Mouse (Mus musculus): Measurements from ENCODE around the gene Dhx16. TPM values are rescaled to one million over a fixed set of nuclear protein-coding genes. Genes with fewer than 3 reads are reported as not detected.

Dhx16 gene
- polyA plus RNA-seq, 1 experiment = 80.6 TPM

DNA sequence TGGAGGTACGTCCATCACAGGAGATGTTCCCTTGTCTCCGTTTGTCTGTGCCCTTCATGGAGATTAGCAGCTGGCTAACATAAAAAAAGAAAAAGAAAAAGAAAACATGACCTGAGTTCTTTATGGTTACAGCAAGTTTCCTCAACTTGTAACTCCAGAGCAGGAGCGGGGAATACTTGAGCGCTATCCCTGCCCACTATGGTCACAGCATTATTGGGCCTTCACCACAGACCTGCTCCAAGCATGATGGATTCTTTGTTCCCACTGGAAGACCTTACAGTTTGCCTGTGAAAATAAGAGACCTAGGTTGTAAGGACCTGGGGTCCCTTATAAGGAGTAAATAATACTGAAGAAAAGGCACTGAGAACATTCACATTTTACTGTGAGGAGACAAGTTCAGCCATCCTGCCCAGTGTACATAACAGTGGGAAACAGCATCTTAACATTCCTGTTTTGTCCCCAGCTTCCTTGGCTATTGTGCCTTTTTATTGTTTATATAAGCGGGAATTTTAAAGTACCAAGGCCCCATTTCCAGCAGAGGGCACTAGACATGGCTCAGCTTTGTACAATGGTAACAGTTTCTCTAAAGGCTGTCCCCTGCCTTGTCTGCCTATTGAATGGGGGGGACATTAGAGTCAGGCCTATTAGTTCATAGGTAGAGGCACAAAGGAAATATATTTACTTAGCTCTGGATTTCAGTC lies 41.4 kb downstream of the Dhx16 start:
- no peak for TF ChIP-seq GATA1 (IDR thresholded peaks at IDR 0.05; ENCODE audit: low read length)

GRCm38 (mm10) chr17:35921710-35922109 lies 42.1 kb downstream of the Dhx16 start:
- TF ChIP-seq GATA1 (IDR thresholded peaks at IDR 0.05; ENCODE audit: low read length) = no peak

DNA sequence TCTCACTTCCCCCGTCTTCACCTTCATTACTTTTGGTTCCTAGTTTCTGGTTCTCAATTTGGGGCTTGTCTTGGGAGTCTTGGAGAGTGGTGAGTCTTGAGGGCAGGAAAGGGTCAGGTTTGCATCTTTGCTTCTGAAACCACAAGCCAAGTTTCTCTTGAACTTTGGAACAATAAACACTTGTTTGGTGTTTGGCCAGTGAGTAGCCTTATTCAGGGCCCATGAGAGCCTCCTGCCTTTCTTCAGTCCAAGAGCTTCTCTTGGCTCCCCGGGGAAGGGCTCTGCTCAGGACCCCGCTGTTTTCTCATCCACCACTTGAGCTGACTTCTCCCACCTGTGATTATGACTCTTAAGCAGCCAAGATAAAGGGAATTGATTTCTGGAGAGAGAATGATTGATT lies 42.9 kb downstream of the Dhx16 start:
- no peak for TF ChIP-seq GATA1 (IDR thresholded peaks at IDR 0.05; ENCODE audit: low read length)

DNA sequence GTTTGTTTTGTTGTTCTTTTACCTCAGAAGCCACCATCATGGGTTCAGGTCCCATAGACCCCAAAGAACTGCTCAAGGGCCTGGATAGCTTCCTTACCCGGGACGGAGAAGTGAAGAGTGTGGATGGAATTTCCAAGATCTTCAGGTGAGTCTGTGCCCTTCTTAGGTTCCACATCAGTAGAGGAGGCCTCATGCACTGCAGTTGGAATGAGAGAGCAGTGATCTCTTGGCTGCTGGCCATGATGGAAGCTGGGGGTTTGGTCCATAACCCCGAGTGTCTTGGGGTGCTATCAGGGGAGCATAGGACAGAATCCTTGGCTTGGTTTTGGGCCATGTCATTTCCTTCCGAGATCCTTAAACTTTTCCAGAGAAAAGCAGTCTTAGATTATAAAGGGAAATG lies 43.7 kb downstream of the Dhx16 start:
- TF ChIP-seq GATA1 (IDR thresholded peaks at IDR 0.05; ENCODE audit: low read length) = no peak

- TF ChIP-seq GATA1 (IDR thresholded peaks at IDR 0.05; ENCODE audit: low read length) = peak; percentile 95
These were observed 47.9 kb downstream of the Dhx16 start for GRCm38 (mm10) chr17:35927471-35927870.

GRCm38 (mm10) chr17:35929534-35929933 lies 49.9 kb downstream of the Dhx16 start:
- no peak for TF ChIP-seq GATA1 (IDR thresholded peaks at IDR 0.05; ENCODE audit: low read length)

DNA sequence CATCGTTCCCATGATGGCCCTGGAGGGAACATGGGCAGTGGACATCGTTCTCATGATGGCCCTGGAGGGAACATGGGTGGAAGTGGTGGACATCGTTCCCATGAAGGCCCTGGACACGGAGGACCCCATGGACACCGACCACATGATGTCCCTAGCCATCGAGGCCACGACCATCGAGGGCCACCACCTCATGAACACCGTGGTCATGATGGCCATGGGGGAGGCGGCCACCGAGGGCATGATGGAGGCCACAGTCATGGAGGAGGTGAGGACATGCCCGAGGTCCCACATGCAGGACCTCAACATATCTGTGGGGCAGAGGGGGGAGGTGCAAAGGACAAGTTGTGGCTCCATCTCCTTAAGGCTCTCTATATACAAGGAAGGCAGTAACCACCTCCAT lies 51.0 kb downstream of the Dhx16 start:
- no peak for TF ChIP-seq GATA1 (IDR thresholded peaks at IDR 0.05; ENCODE audit: low read length)

- TF ChIP-seq GATA1 (IDR thresholded peaks at IDR 0.05; ENCODE audit: low read length) = no peak
These were observed 53.0 kb downstream of the Dhx16 start for GRCm38 (mm10) chr17:35932608-35933007.

GRCm38 (mm10) chr17:35937700-35938348 lies 58.2 kb downstream of the Dhx16 start:
- no peak for TF ChIP-seq GATA1 (IDR thresholded peaks at IDR 0.05; ENCODE audit: low read length)

DNA sequence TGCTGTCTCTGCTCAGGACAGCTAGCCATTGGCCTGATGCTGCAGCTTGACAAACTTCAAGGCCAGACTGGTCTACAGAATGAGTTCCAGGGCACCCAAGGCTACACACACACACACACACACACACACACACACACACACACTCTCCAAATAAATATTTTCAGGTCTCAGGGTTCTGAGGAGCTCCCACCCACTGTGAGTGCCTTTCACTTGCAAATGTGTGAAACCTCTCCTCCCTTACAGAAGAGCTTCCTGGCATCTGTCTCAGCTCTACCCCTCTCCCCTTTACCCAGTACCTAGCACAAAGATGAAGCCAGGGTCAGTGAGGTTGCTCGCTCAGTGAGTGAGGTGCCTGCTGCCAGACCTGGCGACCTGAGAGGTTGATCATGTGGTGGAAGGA lies 59.5 kb downstream of the Dhx16 start:
- TF ChIP-seq GATA1 (IDR thresholded peaks at IDR 0.05; ENCODE audit: low read length) = no peak

DNA sequence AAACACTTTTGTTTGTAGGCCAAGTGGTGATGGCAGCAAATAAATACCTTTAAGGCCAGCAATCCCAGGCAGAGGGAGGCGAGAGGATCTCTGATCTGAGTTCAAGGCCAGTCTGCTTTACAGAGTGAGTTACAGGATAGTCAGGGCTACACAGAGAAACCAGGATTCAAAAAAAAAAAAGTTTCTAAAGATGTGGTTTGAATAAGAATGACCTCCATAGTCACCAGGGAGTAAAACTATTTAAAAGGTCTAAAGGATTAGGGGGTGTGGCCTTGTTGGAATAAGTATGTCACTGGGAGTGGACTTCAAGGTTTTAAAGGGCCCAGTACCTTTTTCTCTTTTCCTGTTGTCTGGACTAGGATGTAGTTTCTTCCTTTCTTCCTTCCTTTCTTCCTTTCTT lies 60.3 kb downstream of the Dhx16 start:
- TF ChIP-seq GATA1 (IDR thresholded peaks at IDR 0.05; ENCODE audit: low read length) = no peak

Other genes with a start within 250 kb of the Dhx16 start
- gene Mucl3, start 236.1 kb upstream of the Dhx16 start, polyA plus RNA-seq (2012) = not detected in 2 replicates
- 100 and 135 TPM in 2 replicates for gene Vars2, start 212.2 kb upstream of the Dhx16 start, polyA plus RNA-seq (2012)
- gene Gtf2h4, start 206.1 kb upstream of the Dhx16 start, polyA plus RNA-seq (2012) = 20.1 and 28.1 TPM in 2 replicates
- 0.02 and 0.03 TPM in 2 replicates for gene Ddr1, start 175.2 kb upstream of the Dhx16 start, polyA plus RNA-seq (2012)
- 33.3 and 33.4 TPM in 2 replicates for gene Ier3, start 58.1 kb upstream of the Dhx16 start, polyA plus RNA-seq (2012)
- gene Flot1, start 56.6 kb upstream of the Dhx16 start, polyA plus RNA-seq (2012) = 85.3 and 87.0 TPM in 2 replicates
- 178 and 400 TPM in 2 replicates for gene Tubb5, start 41.5 kb upstream of the Dhx16 start, polyA plus RNA-seq (2012)
- gene Mdc1, start 38.3 kb upstream of the Dhx16 start, polyA plus RNA-seq (2012) = 22.5 and 24.1 TPM in 2 replicates
- 13.8 and 21.9 TPM in 2 replicates for gene Nrm, start 18.5 kb upstream of the Dhx16 start, polyA plus RNA-seq (2012)
- 36.5 and 37.7 TPM in 2 replicates for gene Ppp1r18, start 14.2 kb upstream of the Dhx16 start, polyA plus RNA-seq (2012)
- 197 and 224 TPM in 2 replicates for gene 2310061I04Rik, start 17.6 kb downstream of the Dhx16 start, polyA plus RNA-seq (2012)
- gene Atat1, start 30.3 kb downstream of the Dhx16 start, polyA plus RNA-seq (2012) = 13.6 and 20.0 TPM in 2 replicates
- gene Mrps18b, start 36.6 kb downstream of the Dhx16 start, polyA plus RNA-seq (2012) = 6.5 and 7.3 TPM in 2 replicates
- gene Ppp1r10, start 36.6 kb downstream of the Dhx16 start, polyA plus RNA-seq (2012) = 47.9 and 54.1 TPM in 2 replicates
- 160 and 207 TPM in 2 replicates for gene Abcf1, start 89.9 kb downstream of the Dhx16 start, polyA plus RNA-seq (2012)
- gene Gnl1, start 100.0 kb downstream of the Dhx16 start, polyA plus RNA-seq (2012) = 117 and 120 TPM in 2 replicates
- gene Prr3, start 100.4 kb downstream of the Dhx16 start, polyA plus RNA-seq (2012) = 37.1 and 43.4 TPM in 2 replicates
- gene H2-T24, start 140.7 kb downstream of the Dhx16 start, polyA plus RNA-seq (2012) = 0.12 and 0.15 TPM in 2 replicates
- gene H2-T23, start 153.0 kb downstream of the Dhx16 start, polyA plus RNA-seq (2012) = 4.8 and 5.6 TPM in 2 replicates
- gene H2-T22, start 162.9 kb downstream of the Dhx16 start, polyA plus RNA-seq (2012) = 4.0 and 6.0 TPM in 2 replicates
- not detected in 2 replicates for gene Gm6034, start 163.1 kb downstream of the Dhx16 start, polyA plus RNA-seq (2012)
- gene Gm11127, start 178.6 kb downstream of the Dhx16 start, polyA plus RNA-seq (2012) = not detected in 2 replicates
- gene Gm19684, start 241.9 kb downstream of the Dhx16 start, polyA plus RNA-seq (2012) = 0.03 TPM in 1 of 2 replicates, not detected in the other
- gene Gm7030, start 249.6 kb downstream of the Dhx16 start, polyA plus RNA-seq (2012) = not detected in 2 replicates

All from G1E-ER4 (cell line).